Mouse (Mus musculus) small intestine, adult 2 months (tissue): ENCODE measurements around the gene Prkag3.

ENCODE experiments used
- CTCF ChIP-seq: fragments of 200-500 bp; IDR thresholded peaks from 2 replicates; pipeline ENCODE4 v1.5.1; 2012; ENCODE audit warnings: low read depth, mild to moderate bottlenecking, control low read depth, inconsistent platforms, low read length, moderate library complexity, mixed read lengths; ENCODE audit not compliant: insufficient replicate concordance, insufficient read length; ENCODE audit errors: extremely low read depth
- POLR2A ChIP-seq: fragments of 200-500 bp; IDR thresholded peaks from 2 replicates; pipeline ENCODE4 v1.6.1; 2012; ENCODE audit warnings: low read depth, mild to moderate bottlenecking, control low read depth, inconsistent platforms, low read length, moderate library complexity

DNA sequence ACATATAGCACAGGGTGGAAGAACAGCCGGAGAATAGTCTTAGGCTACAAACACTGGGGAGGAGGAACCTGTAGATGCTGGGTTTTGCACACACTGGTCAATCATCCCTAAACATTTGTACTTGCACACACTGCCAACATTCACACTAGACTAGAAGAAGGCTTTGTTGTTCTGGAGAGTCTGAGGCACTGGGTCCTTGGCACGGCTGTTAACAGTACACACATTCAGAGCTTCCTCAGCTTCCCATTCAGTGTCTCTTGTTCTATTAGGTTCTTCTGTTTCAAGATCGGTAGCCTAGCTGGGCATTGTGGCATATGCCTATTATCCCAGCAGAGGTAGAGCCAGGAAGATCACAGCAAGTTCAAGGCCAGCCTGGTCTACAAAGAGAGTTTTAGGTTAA, 44.9 kb downstream of the Prkag3 start:
- no peak for TF ChIP-seq CTCF
- no peak for TF ChIP-seq POLR2A
